Mouse (Mus musculus) intestine, postnatal 0 days (tissue): Measurements from ENCODE around the gene Cemip2. TPM values are rescaled to one million over a fixed set of nuclear protein-coding genes. Genes with fewer than 3 reads are reported as not detected.

Experiments used
- ATAC-seq: fragments of 200-750 bp; cut with Nextera tagmentation; 2 replicates; pipeline ENCODE4 v1.8.0; 2017; ENCODE audit warnings: mild to moderate bottlenecking, moderate TSS enrichment, moderate library complexity
- H3K27ac ChIP-seq: fragments of 300-500 bp; sonication (generic); 2 replicates; pipeline ENCODE4 v1.5.1; 2014; ENCODE audit warnings: mild to moderate bottlenecking, low read depth, low read length, moderate library complexity
- H3K27me3 ChIP-seq: fragments of 300-500 bp; sonication (generic); replicated peaks from 2 replicates; pipeline ENCODE4 v1.6.1; 2014; ENCODE audit warnings: low read length, mixed read lengths; ENCODE audit not compliant: control insufficient read depth, insufficient read depth
- H3K36me3 ChIP-seq: fragments of 300-500 bp; sonication (generic); 2 replicates; pipeline ENCODE4 v1.6.1; 2014; ENCODE audit warnings: mild to moderate bottlenecking, moderate library complexity; ENCODE audit not compliant: control insufficient read depth, insufficient read depth
- H3K4me1 ChIP-seq: fragments of 300-500 bp; sonication (generic); replicated peaks from 2 replicates; pipeline ENCODE4 v1.6.1; 2014; ENCODE audit warnings: antibody characterized with exemption, low read length, mixed read lengths; ENCODE audit not compliant: control insufficient read depth, insufficient read depth
- H3K4me2 ChIP-seq: fragments of 300-500 bp; sonication (generic); replicated peaks from 2 replicates; pipeline ENCODE4 v1.6.1; 2014; ENCODE audit warnings: low read depth, mild to moderate bottlenecking, moderate library complexity
- H3K4me3 ChIP-seq: fragments of 300-500 bp; sonication (generic); 2 replicates; pipeline ENCODE4 v1.5.1; 2014; ENCODE audit warnings: low read depth, low read length
- H3K9ac ChIP-seq: fragments of 300-500 bp; sonication (generic); 2 replicates; pipeline ENCODE4 v1.6.1; 2014; ENCODE audit warnings: mild to moderate bottlenecking, low read depth, low read length
- H3K9me3 ChIP-seq: fragments of 300-500 bp; sonication (generic); 2 replicates; pipeline ENCODE4 v1.6.1; 2016; ENCODE audit warnings: mixed run types; ENCODE audit not compliant: control insufficient read depth
- CTCF ChIP-seq: sonication (generic); IDR thresholded peaks from 2 replicates; pipeline ENCODE4 v1.5.1; 2016; ENCODE audit warnings: low read depth, mild to moderate bottlenecking, control low read depth, antibody characterized with exemption, moderate library complexity
- WGBS: fragments of 180-500 bp; shearing (Covaris S2); extraction: QIAGEN DNeasy Blood & Tissue Kit; methylation state at CpG from one replicate; pipeline ENCODE4 v1.1.7; 2014; 5-methylcytosine and 5-hydroxymethylcytosine counted together
- polyA plus RNA-seq: library from polyadenylated mRNA; unstranded; fragments of >200 nt; fragmentation: Nextera tagmentation; extraction: Ambion mirVana; gene quantifications from 2 replicates; pipeline ENCODE4 v1.2.1, GENCODE M21; 2015

Gene Cemip2
- polyA plus RNA-seq, 1 experiment from 2014 or later, result 3.3 TPM

GRCm38 (mm10) chr19:21789676-21790075, 11.5 kb downstream of the Cemip2 start:
- ATAC-seq, result no peak
- no peak for TF ChIP-seq CTCF
- no peak overlapping the region for H3K27ac ChIP-seq
- no peaks in the 10 kb centered on the region for H3K9me3 ChIP-seq
- H3K4me2 ChIP-seq, result no peak overlapping the region
- WGBS, result 76% methylated on average over 6 of the region's 6 CpGs
- no peak overlapping the region for H3K9ac ChIP-seq
- no peaks in the 10 kb centered on the region for H3K27me3 ChIP-seq
- H3K36me3 ChIP-seq, result peaks cover 5% of the 10 kb centered on the region
- no peak overlapping the region for H3K4me3 ChIP-seq
- H3K4me1 ChIP-seq, result no peaks in the 10 kb centered on the region; the same call in 1 of the 2 replicates

GRCm38 (mm10) chr19:21791386-21791785, 13.2 kb downstream of the Cemip2 start:
- TF ChIP-seq CTCF, result no peak
- 88% methylated on average over 3 of the region's 3 CpGs for WGBS
- no peak for ATAC-seq
- H3K27ac ChIP-seq, result no peak overlapping the region
- peaks cover 5% of the 10 kb centered on the region for H3K36me3 ChIP-seq
- H3K9ac ChIP-seq, result no peak overlapping the region
- H3K27me3 ChIP-seq, result no peaks in the 10 kb centered on the region
- no peaks in the 10 kb centered on the region for H3K4me1 ChIP-seq
- no peak overlapping the region for H3K4me3 ChIP-seq
- no peak overlapping the region for H3K4me2 ChIP-seq
- no peaks in the 10 kb centered on the region for H3K9me3 ChIP-seq

- ATAC-seq, result no peak
- WGBS, result 90% methylated on average over 4 of the region's 4 CpGs
- peaks cover 5% of the 10 kb centered on the region for H3K36me3 ChIP-seq
Observed at GRCm38 (mm10) chr19:21791826-21792225, 13.7 kb downstream of the Cemip2 start.

GRCm38 (mm10) chr19:21792587-21793175, 14.5 kb downstream of the Cemip2 start:
- no peaks in the 10 kb centered on the region for H3K4me1 ChIP-seq
- H3K4me3 ChIP-seq, result no peak overlapping the region
- no peak for ATAC-seq
- no peak overlapping the region for H3K4me2 ChIP-seq
- H3K27ac ChIP-seq, result no peak overlapping the region
- no peaks in the 10 kb centered on the region for H3K27me3 ChIP-seq
- no peak overlapping the region for H3K9ac ChIP-seq
- peaks cover 7% of the 10 kb centered on the region for H3K36me3 ChIP-seq
- H3K9me3 ChIP-seq, result no peaks in the 10 kb centered on the region
- WGBS, result 90% methylated on average over 26 of the region's 26 CpGs
- no peak for TF ChIP-seq CTCF

More at GRCm38 (mm10) chr19:21791826-21792225, 13.7 kb downstream of the Cemip2 start:
- Histone ChIP-seq H3K27me3 (no peaks in the 10 kb centered on the region), H3K9me3 (no peaks in the 10 kb centered on the region), H3K27ac (no peak overlapping the region), H3K4me2 (no peak overlapping the region), H3K4me3 (no peak overlapping the region), H3K4me1 (no peaks in the 10 kb centered on the region), H3K9ac (no peak overlapping the region)
- no peak for TF ChIP-seq CTCF

GRCm38 (mm10) chr19:21794569-21794968, 16.4 kb downstream of the Cemip2 start:
- Histone ChIP-seq H3K27ac (no peak overlapping the region), H3K9ac (no peak overlapping the region), H3K9me3 (no peaks in the 10 kb centered on the region), H3K4me3 (no peak overlapping the region), H3K4me1 (no peaks in the 10 kb centered on the region), H3K36me3 (peaks cover 10% of the 10 kb centered on the region), H3K4me2 (no peak overlapping the region), H3K27me3 (no peaks in the 10 kb centered on the region)
- 81% methylated on average over 3 of the region's 3 CpGs for WGBS
- no peak for ATAC-seq
- no peak for TF ChIP-seq CTCF

GRCm38 (mm10) chr19:21796333-21796732, 18.2 kb downstream of the Cemip2 start:
- WGBS, result 87% methylated on average over 5 of the region's 5 CpGs
- H3K9me3 ChIP-seq, result no peaks in the 10 kb centered on the region
- no peak overlapping the region for H3K4me3 ChIP-seq
- H3K27ac ChIP-seq, result no peak overlapping the region
- no peaks in the 10 kb centered on the region for H3K4me1 ChIP-seq
- H3K36me3 ChIP-seq, result peaks cover 10% of the 10 kb centered on the region
- ATAC-seq, result no peak
- H3K4me2 ChIP-seq, result no peak overlapping the region
- TF ChIP-seq CTCF, result no peak
- no peaks in the 10 kb centered on the region for H3K27me3 ChIP-seq
- no peak overlapping the region for H3K9ac ChIP-seq
